Mouse (Mus musculus): ENCODE results near the gene Gm38394.
A peak's percentile ranks its signal among the peaks of the same experiment; 100 is the strongest.
"Not testable (repeated sequence)": the region's sequence is repeated elsewhere in the genome, so short reads cannot be mapped to it uniquely, and the experiment has no call there.

Gm38394 gene

DNA sequence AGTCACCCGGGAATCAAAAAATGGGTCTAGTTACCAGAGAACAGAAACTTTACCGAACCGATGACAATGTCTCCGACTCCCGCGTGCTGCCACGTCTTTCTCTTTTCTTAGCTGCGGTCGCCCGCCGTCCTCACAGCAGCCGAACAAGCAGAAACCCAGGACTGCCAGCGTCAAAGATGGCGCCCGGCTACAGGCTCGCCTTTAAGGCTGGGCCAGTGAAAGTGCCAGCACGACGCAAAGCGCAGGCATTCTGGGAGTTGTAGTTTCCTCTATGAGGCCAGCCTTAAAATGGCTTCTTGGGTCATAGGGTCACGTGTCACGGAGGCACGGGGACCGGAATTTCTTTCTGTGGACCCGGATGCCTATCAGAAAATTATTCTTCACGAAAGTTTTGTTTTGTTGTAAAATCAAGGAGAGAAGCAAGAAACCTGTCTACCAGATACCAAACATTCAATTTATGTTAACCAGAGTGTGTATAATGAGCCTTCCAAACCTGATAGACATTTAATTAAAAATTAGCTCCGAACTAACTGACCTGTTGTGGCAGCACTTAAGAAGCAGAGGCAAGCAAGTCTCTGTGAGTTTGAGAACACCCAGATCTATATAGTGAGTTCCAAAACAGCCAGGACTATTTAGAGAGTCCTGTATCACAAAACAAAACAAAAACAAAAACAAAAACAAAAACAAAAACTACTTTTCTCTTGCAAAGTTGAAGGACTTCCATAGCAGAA, at the start of gene Gm38394:
Gm38394 (minus strand) TSS at position 116 of the 731 bp plus-strand sequence.
- peak; percentile 98 for DNase-seq (ENCODE audit: low spot score)

GRCm38 (mm10) chr1:133710895-133711294, 49.8 kb upstream of the Gm38394 start:
- no peak for DNase-seq (ENCODE audit: low spot score)

GRCm38 (mm10) chr1:133709292-133709691, 48.2 kb upstream of the Gm38394 start:
- DNase-seq (ENCODE audit: low spot score), result peak; percentile 9

GRCm38 (mm10) chr1:133701824-133702223, 40.7 kb upstream of the Gm38394 start:
- DNase-seq (ENCODE audit: low spot score), result peak; percentile 6

DNA sequence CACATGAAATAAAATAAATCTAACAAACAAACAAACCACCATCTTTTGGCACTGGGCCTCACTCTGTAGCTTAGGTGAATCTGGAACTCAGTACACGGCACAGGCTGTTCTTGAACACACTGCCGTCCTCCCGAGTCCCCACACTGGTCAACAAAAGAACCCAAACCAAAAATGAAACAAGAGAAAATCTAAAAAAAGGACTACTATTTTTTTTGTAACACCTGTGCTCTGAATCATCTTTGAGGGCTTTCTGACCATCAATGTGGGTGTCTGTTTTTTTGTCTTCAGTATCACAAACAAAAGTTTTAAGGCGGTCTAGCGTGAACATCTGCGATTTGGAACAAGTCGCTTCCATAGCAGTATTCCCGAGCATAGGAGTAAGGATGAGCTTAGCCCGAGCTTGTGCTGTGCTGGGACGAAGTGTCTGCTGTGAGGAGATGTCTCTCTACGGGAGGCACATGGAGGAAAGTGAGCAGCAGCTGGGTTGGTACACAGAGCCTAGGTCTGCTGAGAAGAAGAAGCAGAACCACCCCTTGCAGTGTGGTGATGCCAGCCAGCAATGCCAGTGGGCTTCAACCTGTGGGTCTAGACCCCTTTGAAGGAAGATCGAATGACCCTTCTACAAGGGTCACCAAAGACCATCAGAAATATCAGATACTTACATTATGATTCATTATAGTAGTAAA, 37.0 kb upstream of the Gm38394 start:
- no peak for DNase-seq (ENCODE audit: low spot score)

- no peak for DNase-seq (ENCODE audit: low spot score)
These were observed 34.8 kb upstream of the Gm38394 start for GRCm38 (mm10) chr1:133695901-133696300.

DNA sequence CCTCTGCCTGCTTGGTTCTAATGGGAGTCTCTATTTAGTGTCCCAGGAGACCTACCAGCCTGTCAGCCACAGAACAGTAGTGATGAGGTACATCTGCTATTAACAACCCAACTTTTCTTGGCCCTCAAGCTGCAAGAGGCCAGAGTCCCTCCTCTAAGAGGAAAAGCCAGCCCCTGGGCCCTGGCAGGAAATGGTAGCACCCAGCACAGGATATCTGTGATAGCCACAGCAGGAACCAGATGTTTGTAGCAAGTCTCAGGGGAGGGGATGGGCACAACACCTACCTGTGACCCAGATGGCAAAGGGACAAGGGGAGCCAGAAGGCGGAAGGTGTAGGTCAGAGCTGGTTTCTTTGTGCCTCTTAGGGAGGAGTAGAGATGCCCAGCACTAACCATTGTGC, 33.8 kb upstream of the Gm38394 start:
- no peak for DNase-seq (ENCODE audit: low spot score)

DNA sequence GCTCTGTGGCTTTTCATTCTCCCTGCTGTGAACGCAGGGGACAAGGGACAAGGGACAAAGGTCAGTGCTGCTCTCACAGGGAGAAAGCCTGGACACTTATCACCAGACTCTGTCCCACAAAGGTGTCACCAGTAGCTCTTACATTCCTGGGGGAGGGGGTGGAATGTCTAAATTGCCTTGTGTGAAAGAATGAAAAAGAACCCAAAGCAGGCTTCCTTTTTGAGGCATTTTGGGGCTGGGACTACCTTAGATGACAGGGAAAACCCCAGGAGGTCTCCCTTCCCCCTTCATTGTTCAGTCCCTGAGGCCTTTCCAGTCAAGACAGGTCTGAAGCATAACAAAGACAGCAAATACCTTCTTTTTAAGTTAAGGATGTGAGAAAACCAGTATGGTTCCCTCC, 33.2 kb upstream of the Gm38394 start:
- DNase-seq (ENCODE audit: low spot score), result no peak

GRCm38 (mm10) chr1:133693536-133694114, 32.5 kb upstream of the Gm38394 start:
- no peak for DNase-seq (ENCODE audit: low spot score)

DNA sequence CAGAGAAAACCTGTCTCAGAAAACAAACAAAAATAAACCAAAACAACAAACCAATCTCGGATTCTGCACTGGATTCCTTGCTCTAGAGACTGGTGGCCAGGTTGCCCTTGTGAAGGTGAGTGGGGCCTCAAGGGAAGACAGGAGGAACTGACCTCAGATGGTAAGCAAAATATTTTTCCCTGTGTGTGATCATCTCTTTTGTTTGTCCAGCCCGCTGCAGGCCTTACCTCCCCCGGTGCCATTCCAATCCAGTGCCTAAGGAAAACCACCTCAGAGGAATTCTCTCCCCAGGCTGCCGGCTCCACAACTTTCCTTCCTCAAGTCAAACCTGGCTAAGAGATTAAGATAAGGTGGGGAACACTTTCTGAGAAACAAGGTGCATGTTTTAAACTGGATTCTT, 31.1 kb upstream of the Gm38394 start:
- no peak for DNase-seq (ENCODE audit: low spot score)

DNA sequence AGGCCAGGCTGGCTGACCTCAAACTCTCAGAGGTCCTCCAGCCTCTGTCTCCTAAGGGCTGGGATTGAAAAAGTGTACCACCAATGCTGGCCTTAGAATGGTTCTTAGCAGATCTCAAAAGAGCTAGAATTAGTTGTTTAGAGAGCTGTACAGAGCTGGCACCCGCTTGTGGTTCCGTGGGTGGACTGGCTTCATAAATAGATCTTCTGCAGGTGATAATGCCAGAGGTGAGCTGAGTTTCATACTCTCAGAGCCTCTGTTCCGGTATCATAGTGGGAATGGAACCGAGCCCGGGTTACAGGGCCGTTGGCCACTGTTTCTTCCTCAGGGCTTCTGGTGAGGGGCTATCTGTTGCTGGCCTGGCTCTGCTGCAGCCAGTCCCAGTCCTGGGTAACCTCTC, 29.9 kb upstream of the Gm38394 start:
- DNase-seq (ENCODE audit: low spot score), result no peak

- DNase-seq (ENCODE audit: low spot score), result no peak
These were observed 28.8 kb upstream of the Gm38394 start, which contains the start of gene Lax1 for GRCm38 (mm10) chr1:133689897-133690296. Gene Lax1 (minus strand): TSS chr1:133690108.

- no peak for DNase-seq (ENCODE audit: low spot score)
These were observed 27.2 kb upstream of the Gm38394 start for GRCm38 (mm10) chr1:133688301-133688700.

DNA sequence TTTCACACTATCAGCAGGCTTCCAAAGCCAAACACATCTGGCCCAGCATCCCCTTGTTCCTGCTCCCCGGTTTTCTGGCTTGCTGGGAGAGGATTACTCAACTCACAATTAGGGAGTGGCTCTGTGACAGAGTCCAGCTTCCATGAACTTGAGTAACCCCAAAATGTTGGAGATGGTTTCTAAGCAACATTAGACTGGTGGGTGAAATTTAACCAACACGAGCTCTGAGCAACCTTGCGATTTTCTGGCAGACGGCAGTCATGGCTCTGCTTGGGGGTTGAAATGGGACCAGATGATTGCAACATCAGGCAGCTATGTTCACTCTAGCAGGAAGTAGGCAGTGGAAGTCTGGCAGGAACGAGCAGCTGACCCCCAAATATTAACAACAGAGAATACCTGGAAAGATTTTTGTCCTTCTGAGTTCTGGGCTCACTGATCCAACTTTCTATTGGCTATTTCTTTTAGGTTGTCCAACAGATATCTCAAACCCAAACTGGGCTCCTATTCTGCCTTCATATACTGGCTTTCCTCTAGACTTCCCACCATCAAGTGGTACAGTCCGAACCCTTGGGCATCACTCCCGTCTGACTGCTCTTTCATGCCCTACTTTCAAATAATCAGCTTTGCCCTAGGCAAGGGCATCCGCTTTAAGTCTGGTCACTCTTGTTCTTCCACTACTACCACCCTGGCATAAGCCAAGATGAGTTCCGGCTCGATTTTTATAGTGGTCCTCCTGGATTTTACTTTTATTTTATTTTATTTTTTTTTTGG, 24.8 kb upstream of the Gm38394 start:
- no peak for DNase-seq (ENCODE audit: low spot score)

GRCm38 (mm10) chr1:133671801-133672200, 10.7 kb upstream of the Gm38394 start:
- DNase-seq (ENCODE audit: low spot score), result no peak

- no peak for DNase-seq (ENCODE audit: low spot score)
These were observed 10.1 kb upstream of the Gm38394 start for GRCm38 (mm10) chr1:133671266-133671665.

- no peak for DNase-seq (ENCODE audit: low spot score)
These were observed 9.7 kb upstream of the Gm38394 start for GRCm38 (mm10) chr1:133670776-133671175.

GRCm38 (mm10) chr1:133670190-133670589, 9.1 kb upstream of the Gm38394 start:
- DNase-seq (ENCODE audit: low spot score), result no peak

- DNase-seq (ENCODE audit: low spot score), result no peak
These were observed 7.5 kb upstream of the Gm38394 start for GRCm38 (mm10) chr1:133668618-133669017.

GRCm38 (mm10) chr1:133667721-133668120, 6.6 kb upstream of the Gm38394 start:
- DNase-seq (ENCODE audit: low spot score), result no peak

- not testable (repeated sequence) for DNase-seq (ENCODE audit: low spot score)
These were observed 4.6 kb upstream of the Gm38394 start for GRCm38 (mm10) chr1:133665713-133666112.

DNA sequence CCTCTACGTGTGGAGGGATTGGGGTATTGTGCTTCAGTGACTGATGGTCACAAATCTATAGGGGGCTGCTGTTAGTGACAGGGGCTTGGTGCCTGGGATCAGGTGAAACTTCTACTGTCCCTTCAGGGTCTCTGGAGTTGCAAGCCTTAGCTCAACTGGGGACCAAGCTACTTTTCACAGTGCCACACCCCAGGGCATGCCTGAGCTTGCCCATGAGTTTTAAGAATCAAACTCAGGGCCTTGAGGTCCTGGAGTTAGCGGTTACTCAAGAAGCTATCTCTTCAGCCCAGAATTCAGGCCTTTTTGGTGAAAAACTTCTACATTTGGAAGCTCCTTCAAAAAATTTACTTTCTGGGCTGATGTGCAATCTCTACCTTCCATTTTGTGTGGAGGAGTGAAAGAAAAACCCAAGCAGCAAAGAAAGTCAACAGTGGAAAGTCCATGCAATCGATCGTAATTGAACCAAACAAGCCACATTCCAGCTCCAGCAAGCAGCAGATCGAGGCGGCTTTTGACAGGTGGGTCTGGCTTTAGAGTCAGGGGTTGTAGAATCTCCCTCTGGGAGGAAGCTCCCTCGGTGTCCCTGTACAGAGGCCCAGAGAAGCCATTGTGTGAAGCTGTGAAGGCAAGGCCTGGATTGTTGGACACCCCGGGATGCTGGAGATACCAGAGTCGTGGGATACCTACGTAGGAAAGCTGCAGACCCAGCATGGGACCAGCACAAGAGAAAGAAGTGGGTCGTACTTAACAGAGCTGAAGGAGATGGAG, 3.3 kb upstream of the Gm38394 start:
- DNase-seq (ENCODE audit: low spot score), result no peak
